Mouse (Mus musculus) gastrocnemius, adult 2 months (tissue): ENCODE results near the gene 1700012B07Rik. TPM values are rescaled to one million over a fixed set of nuclear protein-coding genes. Genes with fewer than 3 reads are reported as not detected.

Experiments
- DNase-seq: peaks from one replicate; pipeline ENCODE4 v3.0.0; 2022
- H3K27ac ChIP-seq: fragments of 200-600 bp; 2 replicates; pipeline ENCODE4 v1.8.1; 2022; ENCODE audit warnings: mild to moderate bottlenecking
- H3K4me3 ChIP-seq: fragments of 200-600 bp; 2 replicates; pipeline ENCODE4 v1.8.1; 2022; ENCODE audit warnings: mild to moderate bottlenecking, moderate library complexity
- CTCF ChIP-seq: fragments of 200-600 bp; IDR thresholded peaks from 2 replicates; pipeline ENCODE4 v1.8.1; 2022; ENCODE audit warnings: antibody characterized with exemption, mild to moderate bottlenecking, moderate library complexity
- intact Hi-C: fragments of 180-260 bp; cut with DNase I; formaldehyde crosslinking; loops from one replicate; pipeline ENCODE4 v1.15.1; 2025
- total RNA-seq, 2 experiments: library from RNA; stranded (reverse); gene quantifications; 2 replicates each; pipeline ENCODE4 v1.2.3; 2021

The 1700012B07Rik gene
- total RNA-seq, 2 experiments from 2014 or later, result not detected

- no peak overlapping the region for H3K27ac ChIP-seq
- no peak for DNase-seq
- H3K4me3 ChIP-seq, result no peak overlapping the region
- no peak for TF ChIP-seq CTCF
- intact Hi-C loops, result loop anchor here (10.0 kb wide), 2 partner anchors 541 to 621 kb away; no protein-coding TSS in a partner anchor
These were observed 37.7 kb upstream of the 1700012B07Rik start for GRCm38 (mm10) chr11:109865526-109865925.

- intact Hi-C loops, result loop anchor here (10.0 kb wide), 2 partner anchors 539 to 619 kb away; no protein-coding TSS in a partner anchor
- TF ChIP-seq CTCF, result no peak
- Histone ChIP-seq H3K4me3 (no peak overlapping the region), H3K27ac (no peak overlapping the region)
- no peak for DNase-seq
These were observed 36.1 kb upstream of the 1700012B07Rik start for GRCm38 (mm10) chr11:109863951-109864350.

GRCm38 (mm10) chr11:109863194-109863746 is 35.4 kb upstream of the 1700012B07Rik start:
- DNase-seq, result peak; percentile 66
- H3K4me3 ChIP-seq, result no peak overlapping the region
- intact Hi-C loops, result loop anchor here (10.0 kb wide), 2 partner anchors 538 to 618 kb away; no protein-coding TSS in a partner anchor
- peak; percentile 85 for TF ChIP-seq CTCF
- H3K27ac ChIP-seq, result no peak overlapping the region

- Histone ChIP-seq H3K27ac (peak overlapping the region; percentile 75), H3K4me3 (peak overlapping the region; percentile 67)
- DNase-seq, result peak; percentile 91
- TF ChIP-seq CTCF, result peak; percentile 99
- intact Hi-C loops, result loop anchor here (1.0 to 10.0 kb wide), 5 partner anchors 190 to 616 kb away; no protein-coding TSS in a partner anchor
These were observed 32.7 kb upstream of the 1700012B07Rik start for GRCm38 (mm10) chr11:109860508-109860907.

GRCm38 (mm10) chr11:109859939-109860469 is 32.2 kb upstream of the 1700012B07Rik start:
- peak overlapping the region; percentile 67 for H3K4me3 ChIP-seq
- peak overlapping the region; percentile 75 for H3K27ac ChIP-seq
- DNase-seq, result peak; percentile 48
- no peak for TF ChIP-seq CTCF
- intact Hi-C loops, result loop anchor here (1.0 to 10.0 kb wide), 5 partner anchors 190 to 615 kb away; no protein-coding TSS in a partner anchor

- Histone ChIP-seq H3K27ac (0 out of 2 replicates have a peak overlapping the region, but pooled peaks have one; percentile 28), H3K4me3 (no peak overlapping the region)
- no peak for TF ChIP-seq CTCF
- no peak for DNase-seq
- intact Hi-C loops, result no loop called here
These were observed 31.6 kb upstream of the 1700012B07Rik start for GRCm38 (mm10) chr11:109859441-109859840.

- H3K4me3 ChIP-seq, result no peak overlapping the region
- H3K27ac ChIP-seq, result no peak overlapping the region
- intact Hi-C loops, result no loop called here
- TF ChIP-seq CTCF, result no peak
- DNase-seq, result no peak
These were observed 29.2 kb upstream of the 1700012B07Rik start for GRCm38 (mm10) chr11:109857086-109857485.

GRCm38 (mm10) chr11:109854056-109854455 is 26.2 kb upstream of the 1700012B07Rik start:
- intact Hi-C loops, result no loop called here
- Histone ChIP-seq H3K4me3 (no peak overlapping the region), H3K27ac (no peak overlapping the region)
- no peak for TF ChIP-seq CTCF
- DNase-seq, result no peak

GRCm38 (mm10) chr11:109853228-109853966 is 25.6 kb upstream of the 1700012B07Rik start:
- no peak overlapping the region for H3K4me3 ChIP-seq
- intact Hi-C loops, result no loop called here
- H3K27ac ChIP-seq, result no peak overlapping the region
- DNase-seq, result no peak
- TF ChIP-seq CTCF, result no peak

- H3K4me3 ChIP-seq, result no peak overlapping the region
- intact Hi-C loops, result no loop called here
- H3K27ac ChIP-seq, result no peak overlapping the region
- DNase-seq, result no peak
- TF ChIP-seq CTCF, result no peak
These were observed 24.1 kb upstream of the 1700012B07Rik start for GRCm38 (mm10) chr11:109851996-109852395.

- no peak for DNase-seq
- intact Hi-C loops, result no loop called here
- no peak for TF ChIP-seq CTCF
- H3K27ac ChIP-seq, result no peak overlapping the region
- no peak overlapping the region for H3K4me3 ChIP-seq
These were observed 18.5 kb upstream of the 1700012B07Rik start for GRCm38 (mm10) chr11:109846343-109846742.

- TF ChIP-seq CTCF, result no peak
- DNase-seq, result no peak
- intact Hi-C loops, result no loop called here
- no peak overlapping the region for H3K4me3 ChIP-seq
- H3K27ac ChIP-seq, result no peak overlapping the region
These were observed 17.8 kb upstream of the 1700012B07Rik start for GRCm38 (mm10) chr11:109845601-109846000.

- TF ChIP-seq CTCF, result no peak
- no peak overlapping the region for H3K4me3 ChIP-seq
- H3K27ac ChIP-seq, result peak overlapping the region; percentile 40
- intact Hi-C loops, result no loop called here
- DNase-seq, result no peak
These were observed 16.6 kb upstream of the 1700012B07Rik start for GRCm38 (mm10) chr11:109844466-109844865.
